Mouse (Mus musculus) hindbrain, embryonic 16.5 days (tissue): ENCODE results near the gene Olfr116. TPM values are rescaled to one million over a fixed set of nuclear protein-coding genes. Genes with fewer than 3 reads are reported as not detected.

Source experiments
- ATAC-seq: fragments of 200-750 bp; cut with Nextera tagmentation; 2 replicates; pipeline ENCODE4 v1.8.0; 2017; ENCODE audit warnings: moderate TSS enrichment, moderate library complexity
- H3K27ac ChIP-seq: fragments of 300-500 bp; sonication (generic); 2 replicates; pipeline ENCODE4 v1.5.1; 2014; ENCODE audit warnings: low read depth, mild to moderate bottlenecking, control low read depth, low read length, moderate library complexity
- H3K27me3 ChIP-seq: fragments of 300-500 bp; sonication (generic); replicated peaks from 2 replicates; pipeline ENCODE4 v1.6.1; 2014; ENCODE audit warnings: low read length; ENCODE audit not compliant: control insufficient read depth, insufficient read depth
- H3K36me3 ChIP-seq: fragments of 300-500 bp; sonication (generic); 2 replicates; pipeline ENCODE4 v1.6.1; 2014; ENCODE audit warnings: mild to moderate bottlenecking, low read length, moderate library complexity, mixed read lengths; ENCODE audit not compliant: control insufficient read depth, insufficient read depth
- H3K4me1 ChIP-seq: fragments of 300-500 bp; sonication (generic); 2 replicates; pipeline ENCODE4 v1.6.1; 2014; ENCODE audit warnings: low read depth, low read length; ENCODE audit not compliant: control insufficient read depth, insufficient read depth
- H3K4me2 ChIP-seq: fragments of 300-500 bp; sonication (generic); 2 replicates; pipeline ENCODE4 v1.6.1; 2014; ENCODE audit warnings: mild to moderate bottlenecking, low read length, control low read depth, moderate library complexity
- H3K4me3 ChIP-seq: fragments of 300-500 bp; sonication (generic); 2 replicates; pipeline ENCODE4 v1.5.1; 2014; ENCODE audit warnings: mild to moderate bottlenecking, low read length, control low read depth, moderate library complexity
- H3K9ac ChIP-seq: fragments of 300-500 bp; sonication (generic); 2 replicates; pipeline ENCODE4 v1.6.1; 2014; ENCODE audit warnings: low read depth, mild to moderate bottlenecking, control low read depth, low read length, moderate library complexity
- H3K9me3 ChIP-seq: fragments of 300-500 bp; sonication (generic); 2 replicates; pipeline ENCODE4 v1.6.1; 2014; ENCODE audit warnings: mild to moderate bottlenecking, low read length, moderate library complexity; ENCODE audit not compliant: control insufficient read depth
- WGBS: fragments of 180-500 bp; shearing (Covaris S2); extraction: QIAGEN DNeasy Blood & Tissue Kit; methylation state at CpG from one replicate; pipeline ENCODE4 v1.1.7; 2014; 5-methylcytosine and 5-hydroxymethylcytosine counted together
- polyA plus RNA-seq: library from polyadenylated mRNA; unstranded; fragments of >200 nt; fragmentation: Nextera tagmentation; extraction: Ambion mirVana; gene quantifications from 2 replicates; pipeline ENCODE4 v1.2.1, GENCODE M21; 2015

Gene Olfr116
- polyA plus RNA-seq = not detected in 2 replicates

GRCm38 (mm10) chr17:37627009-37627408, at the start of gene Olfr116, which contains the start of gene Olfr115:
TSS of gene Olfr116 (minus strand) at chr17:37627199.
TSS of gene Olfr115 (minus strand) at chr17:37627109.
- WGBS = 86% methylated on average over 2 of the region's 2 CpGs
- no peak for ATAC-seq

GRCm38 (mm10) chr17:37666688-37667087, 39.7 kb upstream of the Olfr116 start, which contains the start of gene Olfr118:
TSS of gene Olfr118 (plus strand) at chr17:37666988.
- Histone ChIP-seq H3K9me3 (no peaks in the 10 kb centered on the region), H3K27me3 (no peaks in the 10 kb centered on the region), H3K4me2 (no peak within 1 kb of the TSS), H3K27ac (no peak within 1 kb of the TSS), H3K36me3 (no peaks in the 10 kb centered on the region), H3K9ac (no peak within 1 kb of the TSS), H3K4me1 (no peaks in the 10 kb centered on the region), H3K4me3 (no peak within 1 kb of the TSS)
- ATAC-seq = no peak
- WGBS = 63% methylated on average over 2 of the region's 2 CpGs

More at GRCm38 (mm10) chr17:37627009-37627408, at the start of gene Olfr116, which contains the start of gene Olfr115:
- Histone ChIP-seq H3K4me1 (no peaks in the 10 kb centered on the region), H3K9me3 (no peaks in the 10 kb centered on the region), H3K4me3 (no peak within 1 kb of the TSS), H3K27ac (no peak within 1 kb of the TSS), H3K4me2 (no peak within 1 kb of the TSS), H3K9ac (no peak within 1 kb of the TSS), H3K36me3 (no peaks in the 10 kb centered on the region), H3K27me3 (no peaks in the 10 kb centered on the region)

GRCm38 (mm10) chr17:37663682-37664081, 36.7 kb upstream of the Olfr116 start, which contains the start of gene Olfr117:
TSS of gene Olfr117 (minus strand) at chr17:37663782.
- Histone ChIP-seq H3K27ac (no peak within 1 kb of the TSS), H3K4me2 (no peak within 1 kb of the TSS), H3K9me3 (no peaks in the 10 kb centered on the region), H3K9ac (no peak within 1 kb of the TSS), H3K4me3 (no peak within 1 kb of the TSS), H3K36me3 (no peaks in the 10 kb centered on the region), H3K27me3 (no peaks in the 10 kb centered on the region), H3K4me1 (no peaks in the 10 kb centered on the region)
- WGBS = 69% methylated on average over 1 of the region's 1 CpGs
- ATAC-seq = no peak

- Histone ChIP-seq H3K9ac (no peak within 1 kb of the TSS), H3K4me1 (no peaks in the 10 kb centered on the region), H3K27ac (no peak within 1 kb of the TSS), H3K4me3 (no peak within 1 kb of the TSS), H3K27me3 (no peaks in the 10 kb centered on the region), H3K9me3 (no peaks in the 10 kb centered on the region), H3K36me3 (no peaks in the 10 kb centered on the region), H3K4me2 (no peak within 1 kb of the TSS)
- ATAC-seq = no peak
Observed at GRCm38 (mm10) chr17:37592643-37593042, 34.4 kb downstream of the Olfr116 start, which contains the start of gene Olfr114. TSS of gene Olfr114 (minus strand) at chr17:37592743.

GRCm38 (mm10) chr17:37577563-37577962, 49.4 kb downstream of the Olfr116 start, which contains the start of gene Olfr113:
TSS of gene Olfr113 (minus strand) at chr17:37577663.
- Histone ChIP-seq H3K4me2 (no peak within 1 kb of the TSS), H3K9ac (no peak within 1 kb of the TSS), H3K4me3 (no peak within 1 kb of the TSS), H3K36me3 (no peaks in the 10 kb centered on the region), H3K27me3 (no peaks in the 10 kb centered on the region), H3K27ac (no peak within 1 kb of the TSS), H3K4me1 (no peaks in the 10 kb centered on the region), H3K9me3 (no peaks in the 10 kb centered on the region)
- no peak for ATAC-seq

Other genes with a start within 250 kb of the Olfr116 start
- gene Olfr105-ps, start 248.2 kb downstream of the Olfr116 start, polyA plus RNA-seq = not detected in 2 replicates
- gene Olfr106-ps, start 236.8 kb downstream of the Olfr116 start, polyA plus RNA-seq = not detected in 2 replicates
- not detected in 2 replicates for gene Olfr107, start 228.0 kb downstream of the Olfr116 start, polyA plus RNA-seq
- gene Olfr108, start 181.7 kb downstream of the Olfr116 start, polyA plus RNA-seq = not detected in 2 replicates
- not detected in 2 replicates for gene Olfr109, start 168.3 kb downstream of the Olfr116 start, polyA plus RNA-seq
- not detected in 2 replicates for gene H2-M2, start 143.6 kb downstream of the Olfr116 start, polyA plus RNA-seq
- gene Olfr110, start 134.7 kb downstream of the Olfr116 start, polyA plus RNA-seq = not detected in 2 replicates
- not detected in 2 replicates for gene Olfr111, start 119.2 kb downstream of the Olfr116 start, polyA plus RNA-seq
- gene Olfr112, start 57.7 kb downstream of the Olfr116 start, polyA plus RNA-seq = not detected in 2 replicates
- gene Olfr113, start 49.5 kb downstream of the Olfr116 start, polyA plus RNA-seq = not detected in 2 replicates
- not detected in 2 replicates for gene Olfr114, start 34.5 kb downstream of the Olfr116 start, polyA plus RNA-seq
- gene Olfr115, start 90 bp downstream of the Olfr116 start, polyA plus RNA-seq = not detected in 2 replicates
- not detected in 2 replicates for gene Olfr117, start 36.6 kb upstream of the Olfr116 start, polyA plus RNA-seq
- gene Olfr118, start 39.8 kb upstream of the Olfr116 start, polyA plus RNA-seq = not detected in 2 replicates
- gene Olfr119, start 69.4 kb upstream of the Olfr116 start, polyA plus RNA-seq = not detected in 2 replicates
- not detected in 2 replicates for gene Olfr120, start 94.6 kb upstream of the Olfr116 start, polyA plus RNA-seq
- not detected in 2 replicates for gene Olfr121, start 121.7 kb upstream of the Olfr116 start, polyA plus RNA-seq
- not detected in 2 replicates for gene Olfr122, start 141.4 kb upstream of the Olfr116 start, polyA plus RNA-seq
- not detected in 2 replicates for gene Olfr123, start 166.3 kb upstream of the Olfr116 start, polyA plus RNA-seq
- not detected in 2 replicates for gene Olfr124, start 172.7 kb upstream of the Olfr116 start, polyA plus RNA-seq
- gene Olfr125, start 205.8 kb upstream of the Olfr116 start, polyA plus RNA-seq = not detected in 2 replicates
- not detected in 2 replicates for gene Olfr126, start 220.3 kb upstream of the Olfr116 start, polyA plus RNA-seq